Mouse (Mus musculus): Measurements from ENCODE around the gene Abtb1. TPM values are rescaled to one million over a fixed set of nuclear protein-coding genes. Genes with fewer than 3 reads are reported as not detected.

The Abtb1 gene
- polyA plus RNA-seq, 1 experiment from 2014 or later, result 32.3 TPM

DNA sequence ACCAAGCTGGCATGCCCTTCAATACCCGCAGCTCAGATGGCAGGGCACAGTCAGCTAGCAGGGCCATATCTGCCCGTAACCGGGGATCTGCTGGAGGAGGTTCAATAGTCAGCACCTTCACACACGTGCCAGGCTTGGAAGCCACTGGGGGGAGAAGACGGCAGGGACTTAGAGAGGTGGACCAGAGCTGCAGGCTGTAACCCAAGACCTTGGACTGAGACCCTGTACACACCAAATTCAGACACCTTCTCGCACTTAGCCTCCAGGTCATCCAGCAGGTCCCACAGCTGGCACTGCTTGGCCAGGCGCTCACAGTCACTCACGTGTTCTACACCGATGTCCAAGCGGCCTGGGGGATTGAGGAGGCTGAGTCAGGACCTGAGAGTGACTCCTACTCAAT lies 3.2 kb downstream of the Abtb1 start:
- Histone ChIP-seq H3K36me3 (ENCODE audit: poor library complexity, severe bottlenecking) (peaks cover 51% of the 10 kb centered on the region), H3K9ac (no peak overlapping the region), H3K9me3 (replicated peaks) (no peaks in the 10 kb centered on the region), H3K4me3 (no peak overlapping the region), H3K27ac (no peak overlapping the region), H3K4me2 (no peak overlapping the region), H3K27me3 (no peaks in the 10 kb centered on the region), H3K4me1 (peaks cover 29% of the 10 kb centered on the region)
- WGBS, result 95% methylated on average over 10 of the region's 10 CpGs
- no peak for ATAC-seq

GRCm38 (mm10) chr6:88837999-88838398 lies 3.8 kb downstream of the Abtb1 start:
- H3K36me3 ChIP-seq (ENCODE audit: poor library complexity, severe bottlenecking), result peaks cover 46% of the 10 kb centered on the region

DNA sequence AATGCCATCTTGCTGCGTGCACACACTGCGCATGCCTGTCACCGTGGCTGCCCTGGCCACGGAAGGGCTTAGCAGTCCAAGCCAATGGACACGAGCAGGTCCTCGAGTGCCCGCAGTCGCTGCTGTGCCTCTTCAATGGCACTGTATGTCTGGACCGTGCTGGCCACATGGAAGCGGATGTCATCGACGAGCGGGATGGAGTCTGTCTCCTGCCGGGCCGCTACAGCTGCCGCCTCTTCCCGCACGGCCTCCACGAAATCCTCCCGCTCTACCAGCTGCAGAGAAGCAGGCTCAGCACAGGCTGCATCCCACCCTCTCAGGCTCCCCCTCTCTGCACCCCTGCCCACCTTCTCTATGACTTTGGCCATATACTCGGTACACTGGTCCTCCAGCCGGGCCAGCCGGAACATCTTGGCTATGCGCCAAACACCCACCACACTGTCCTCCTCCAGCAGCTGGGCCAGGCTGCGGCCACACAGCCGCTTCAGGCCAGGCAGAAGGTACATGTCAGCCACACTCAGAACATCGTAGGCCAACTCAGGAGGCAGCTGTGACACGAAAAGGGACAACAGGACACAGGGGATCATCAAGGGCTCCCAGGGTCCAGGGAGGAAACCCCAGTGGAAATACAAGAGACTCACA lies 5.5 kb downstream of the Abtb1 start:
- peaks cover 45% of the 10 kb centered on the region for H3K36me3 ChIP-seq (ENCODE audit: poor library complexity, severe bottlenecking)
- H3K4me3 ChIP-seq, result no peak overlapping the region
- 89% methylated on average over 28 of the region's 28 CpGs for WGBS
- H3K9me3 ChIP-seq (replicated peaks), result no peaks in the 10 kb centered on the region
- H3K27ac ChIP-seq, result no peak overlapping the region
- peaks cover 21% of the 10 kb centered on the region for H3K4me1 ChIP-seq
- ATAC-seq, result no peak
- H3K27me3 ChIP-seq, result no peaks in the 10 kb centered on the region
- no peak overlapping the region for H3K4me2 ChIP-seq
- no peak overlapping the region for H3K9ac ChIP-seq

More at GRCm38 (mm10) chr6:88837999-88838398, 3.8 kb downstream of the Abtb1 start:
- ATAC-seq, result no peak
- WGBS, result 90% methylated on average over 12 of the region's 12 CpGs
- Histone ChIP-seq H3K9me3 (replicated peaks) (no peaks in the 10 kb centered on the region), H3K9ac (no peak overlapping the region), H3K27ac (no peak overlapping the region), H3K4me2 (no peak overlapping the region), H3K4me1 (peaks cover 27% of the 10 kb centered on the region), H3K27me3 (no peaks in the 10 kb centered on the region), H3K4me3 (no peak overlapping the region)

- Histone ChIP-seq H3K36me3 (ENCODE audit: poor library complexity, severe bottlenecking) (peaks cover 45% of the 10 kb centered on the region), H3K9me3 (replicated peaks) (no peaks in the 10 kb centered on the region), H3K4me1 (peaks cover 11% of the 10 kb centered on the region; the same call in 1 of the 2 replicates), H3K4me2 (no peak overlapping the region), H3K27ac (no peak overlapping the region), H3K27me3 (no peaks in the 10 kb centered on the region), H3K4me3 (no peak overlapping the region), H3K9ac (no peak overlapping the region)
- ATAC-seq, result no peak
- WGBS, result 79% methylated on average over 5 of the region's 5 CpGs
Observed at GRCm38 (mm10) chr6:88835047-88835446, 6.7 kb downstream of the Abtb1 start.

- H3K36me3 ChIP-seq (ENCODE audit: poor library complexity, severe bottlenecking), result peaks cover 34% of the 10 kb centered on the region
- WGBS, result 89% methylated on average over 5 of the region's 5 CpGs
- H3K4me3 ChIP-seq, result no peak overlapping the region
- 0 out of 2 replicates have a peak, but pooled peaks cover 7% of the 10 kb centered on the region for H3K4me1 ChIP-seq
- H3K27ac ChIP-seq, result no peak overlapping the region
- no peak for ATAC-seq
- no peak overlapping the region for H3K9ac ChIP-seq
- no peaks in the 10 kb centered on the region for H3K27me3 ChIP-seq
- H3K4me2 ChIP-seq, result no peak overlapping the region
- no peaks in the 10 kb centered on the region for H3K9me3 ChIP-seq (replicated peaks)
Observed at GRCm38 (mm10) chr6:88833340-88834140, 8.2 kb downstream of the Abtb1 start.

GRCm38 (mm10) chr6:88832663-88833062 lies 9.1 kb downstream of the Abtb1 start:
- Histone ChIP-seq H3K27me3 (no peaks in the 10 kb centered on the region), H3K27ac (no peak overlapping the region), H3K36me3 (ENCODE audit: poor library complexity, severe bottlenecking) (peaks cover 26% of the 10 kb centered on the region), H3K9ac (no peak overlapping the region), H3K4me3 (no peak overlapping the region), H3K4me1 (peaks cover 10% of the 10 kb centered on the region), H3K9me3 (replicated peaks) (no peaks in the 10 kb centered on the region), H3K4me2 (no peak overlapping the region)
- 62% methylated on average over 5 of the region's 5 CpGs for WGBS
- peak; percentile 38; the same call in 1 of the 2 replicates for ATAC-seq

DNA sequence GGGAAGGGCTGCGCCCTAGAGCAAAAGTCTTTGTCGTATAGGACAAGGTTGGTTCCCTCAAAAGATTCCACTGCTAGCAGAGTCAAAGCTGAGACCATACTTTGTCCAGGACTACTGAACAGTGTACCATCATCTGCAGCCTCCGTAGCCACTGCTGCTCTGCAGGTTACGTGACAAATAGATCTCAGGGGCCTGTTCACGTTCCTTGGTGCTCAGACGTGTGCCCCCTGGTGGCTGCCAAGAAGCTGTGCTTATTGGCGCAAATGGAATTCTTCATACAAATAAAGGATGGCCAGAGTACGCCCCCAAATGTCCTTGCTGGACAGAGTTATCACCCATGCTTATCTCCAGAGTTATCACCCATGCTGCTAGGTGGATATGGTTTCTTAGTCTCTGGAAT lies 10.3 kb downstream of the Abtb1 start:
- Histone ChIP-seq H3K9ac (no peak overlapping the region), H3K36me3 (ENCODE audit: poor library complexity, severe bottlenecking) (peaks cover 14% of the 10 kb centered on the region), H3K4me2 (no peak overlapping the region), H3K27me3 (no peaks in the 10 kb centered on the region), H3K27ac (no peak overlapping the region), H3K4me3 (no peak overlapping the region), H3K4me1 (peaks cover 22% of the 10 kb centered on the region), H3K9me3 (replicated peaks) (no peaks in the 10 kb centered on the region)
- WGBS, result 24% methylated on average over 8 of the region's 8 CpGs
- peak; percentile 61 for ATAC-seq

DNA sequence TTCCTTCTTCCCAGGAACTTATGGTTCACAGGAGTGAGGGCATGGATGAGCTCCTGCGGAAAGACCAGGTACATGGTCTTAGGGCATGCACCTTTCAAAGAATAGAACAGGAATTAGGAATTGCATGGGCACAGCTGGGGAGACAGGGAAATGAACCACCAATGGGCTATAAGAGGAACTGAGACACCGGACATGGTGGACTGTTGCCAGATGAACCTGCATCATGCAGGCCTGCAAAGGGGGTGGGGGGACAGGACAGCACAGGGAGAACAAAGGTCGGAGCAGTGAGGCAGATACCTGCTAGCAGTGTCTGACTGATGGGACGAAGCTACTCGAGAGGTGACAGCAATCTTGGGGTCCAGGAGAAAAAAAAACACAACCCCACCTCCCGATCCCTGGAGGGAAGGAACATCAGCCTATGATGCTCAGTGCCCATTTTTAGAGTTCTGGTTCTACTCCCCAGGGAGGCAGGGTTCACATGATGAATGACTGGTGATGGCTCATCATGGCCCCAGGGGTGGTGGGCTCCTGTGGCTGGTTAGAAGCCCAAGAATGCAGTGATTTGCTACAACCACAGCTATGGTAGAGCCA lies 11.6 kb downstream of the Abtb1 start:
- Histone ChIP-seq H3K36me3 (ENCODE audit: poor library complexity, severe bottlenecking) (peaks cover 1% of the 10 kb centered on the region; the same call in 1 of the 2 replicates), H3K4me2 (no peak overlapping the region), H3K9me3 (replicated peaks) (no peaks in the 10 kb centered on the region), H3K4me1 (peaks cover 24% of the 10 kb centered on the region), H3K27me3 (no peaks in the 10 kb centered on the region), H3K4me3 (no peak overlapping the region), H3K27ac (no peak overlapping the region), H3K9ac (no peak overlapping the region)
- ATAC-seq, result no peak
- 91% methylated on average over 6 of the region's 6 CpGs for WGBS

- Histone ChIP-seq H3K27ac (no peak overlapping the region), H3K9ac (no peak overlapping the region), H3K9me3 (replicated peaks) (no peaks in the 10 kb centered on the region), H3K27me3 (no peaks in the 10 kb centered on the region), H3K36me3 (ENCODE audit: poor library complexity, severe bottlenecking) (no peaks in the 10 kb centered on the region), H3K4me2 (no peak overlapping the region), H3K4me3 (no peak overlapping the region), H3K4me1 (peaks cover 24% of the 10 kb centered on the region)
- no peak for ATAC-seq
- WGBS, result 92% methylated on average over 4 of the region's 4 CpGs
Observed at GRCm38 (mm10) chr6:88829579-88829978, 12.2 kb downstream of the Abtb1 start.

- 75% methylated on average over 15 of the region's 15 CpGs for WGBS
- Histone ChIP-seq H3K9me3 (replicated peaks) (no peaks in the 10 kb centered on the region), H3K36me3 (ENCODE audit: poor library complexity, severe bottlenecking) (no peaks in the 10 kb centered on the region), H3K4me3 (no peak overlapping the region), H3K4me2 (no peak overlapping the region), H3K27ac (no peak overlapping the region), H3K9ac (no peak overlapping the region), H3K4me1 (peaks cover 20% of the 10 kb centered on the region), H3K27me3 (no peaks in the 10 kb centered on the region)
- no peak for ATAC-seq
Observed at GRCm38 (mm10) chr6:88828206-88829009, 13.4 kb downstream of the Abtb1 start.

DNA sequence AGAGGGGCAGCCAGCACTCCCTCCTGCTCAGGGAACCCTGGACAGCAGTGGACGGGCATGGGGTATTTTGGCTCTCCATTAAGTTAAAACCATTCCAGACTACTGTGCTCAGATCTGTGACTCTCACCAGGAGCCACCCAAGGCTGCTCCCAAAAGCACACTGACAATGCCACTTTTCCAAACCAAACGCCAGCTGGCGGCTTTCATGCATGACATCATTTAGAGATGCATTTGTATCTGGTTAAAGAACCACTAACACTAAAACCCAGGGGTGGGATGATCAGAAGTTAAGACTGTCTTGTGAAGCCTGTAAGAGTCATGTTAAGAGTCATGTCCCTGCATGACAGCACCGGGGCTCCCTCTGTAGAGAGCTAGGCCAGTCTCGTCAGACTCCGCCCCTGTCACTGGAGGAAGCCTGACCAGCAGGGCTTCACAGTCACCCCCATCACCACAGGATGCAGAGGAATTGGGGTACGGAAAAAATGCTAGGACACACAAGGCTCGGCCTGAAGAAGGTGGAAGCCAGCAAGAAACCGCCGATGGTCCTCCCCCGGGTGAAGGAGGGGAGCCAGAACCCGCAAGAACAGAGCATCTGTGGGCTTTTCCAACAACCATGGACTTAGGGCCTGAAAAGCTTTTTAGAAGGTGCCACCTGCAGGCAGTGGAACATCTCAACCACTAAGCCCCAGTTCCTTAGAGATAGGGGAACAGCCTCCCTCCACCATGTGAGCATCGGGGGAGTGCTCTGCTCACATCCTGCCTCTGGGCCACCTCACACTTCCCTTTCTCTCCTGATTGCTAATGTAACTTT lies 14.2 kb downstream of the Abtb1 start:
- ATAC-seq, result no peak
- Histone ChIP-seq H3K4me2 (no peak overlapping the region), H3K9ac (no peak overlapping the region), H3K4me3 (no peak overlapping the region), H3K9me3 (replicated peaks) (no peaks in the 10 kb centered on the region), H3K27ac (no peak overlapping the region), H3K27me3 (no peaks in the 10 kb centered on the region), H3K36me3 (ENCODE audit: poor library complexity, severe bottlenecking) (no peaks in the 10 kb centered on the region), H3K4me1 (peaks cover 20% of the 10 kb centered on the region)
- WGBS, result 63% methylated on average over 13 of the region's 13 CpGs
